Mouse (Mus musculus): ENCODE measurements at regions not wholly inside any gene's neighbourhood (a gene's known extent, or its start where the extent isn't known, plus 50 kb on each side); places are given as distances from the start of the nearest gene placed in this dataset.

DNA sequence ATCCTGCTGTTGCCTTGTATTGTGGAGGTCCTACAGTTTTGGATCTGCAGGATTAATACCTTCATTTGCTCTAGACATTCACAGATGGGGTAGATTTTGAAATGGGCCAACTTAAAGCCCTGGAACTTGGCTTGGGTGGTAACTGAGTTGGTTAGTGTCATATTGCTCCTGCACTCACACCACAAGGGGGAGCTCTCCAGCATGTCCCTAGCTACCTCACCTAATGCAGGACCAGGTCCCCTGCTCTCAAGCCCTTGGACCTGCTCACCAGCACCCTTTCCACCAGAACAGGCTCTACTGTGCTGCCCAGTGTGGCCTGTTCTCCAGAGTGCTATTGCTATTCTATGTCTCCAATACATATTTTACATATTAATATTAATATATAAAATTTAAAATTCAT, 937.8 kb upstream of the Ctnnd2 start:
- TF ChIP-seq POLR2A (IDR thresholded peaks at IDR 0.05; ENCODE audit: borderline replicate concordance, extremely low read depth, insufficient read depth, insufficient read length, poor library complexity, severe bottlenecking), result no peak
- peak; percentile 31; the same call in 1 of the 2 replicates for TF ChIP-seq CTCF (IDR thresholded peaks at IDR 0.05; ENCODE audit: borderline replicate concordance, extremely low read depth, insufficient read depth, insufficient read length)
